Mouse (Mus musculus): Measurements from ENCODE around the gene Hcst. TPM values are rescaled to one million over a fixed set of nuclear protein-coding genes. Genes with fewer than 3 reads are reported as not detected.

Hcst gene
- polyA plus RNA-seq, 1 experiment from 2014 or later = not detected

DNA sequence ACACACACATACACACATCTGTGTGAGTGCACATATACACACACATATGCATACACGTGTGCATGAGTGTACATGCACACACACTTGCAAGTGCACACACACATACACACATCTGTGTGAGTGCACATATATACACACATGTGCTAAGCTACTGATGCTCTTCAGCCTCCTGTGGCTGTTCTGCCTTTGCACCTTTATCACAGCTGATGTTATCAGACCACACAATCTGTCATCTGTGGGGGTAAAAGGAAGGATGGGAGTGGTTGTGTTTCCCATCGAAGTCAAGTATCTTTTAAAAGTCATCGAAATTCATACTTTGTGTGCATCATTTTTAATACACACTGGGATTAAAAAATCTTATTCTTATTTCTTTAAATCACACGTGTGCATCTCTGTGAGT lies 17.3 kb downstream of the Hcst start:
- no peak overlapping the region for H3K27ac ChIP-seq
- H3K9me3 ChIP-seq = no peaks in the 10 kb centered on the region
- H3K27me3 ChIP-seq = no peaks in the 10 kb centered on the region
- 69% methylated on average over 4 of the region's 4 CpGs for WGBS
- no peak for ATAC-seq
- no peak overlapping the region for H3K4me2 ChIP-seq (replicated peaks)
- H3K4me1 ChIP-seq (replicated peaks) = peaks cover 4% of the 10 kb centered on the region; the same call in 1 of the 2 replicates
- no peak overlapping the region for H3K9ac ChIP-seq (replicated peaks)
- H3K36me3 ChIP-seq = no peaks in the 10 kb centered on the region
- H3K4me3 ChIP-seq (replicated peaks) = no peak overlapping the region

DNA sequence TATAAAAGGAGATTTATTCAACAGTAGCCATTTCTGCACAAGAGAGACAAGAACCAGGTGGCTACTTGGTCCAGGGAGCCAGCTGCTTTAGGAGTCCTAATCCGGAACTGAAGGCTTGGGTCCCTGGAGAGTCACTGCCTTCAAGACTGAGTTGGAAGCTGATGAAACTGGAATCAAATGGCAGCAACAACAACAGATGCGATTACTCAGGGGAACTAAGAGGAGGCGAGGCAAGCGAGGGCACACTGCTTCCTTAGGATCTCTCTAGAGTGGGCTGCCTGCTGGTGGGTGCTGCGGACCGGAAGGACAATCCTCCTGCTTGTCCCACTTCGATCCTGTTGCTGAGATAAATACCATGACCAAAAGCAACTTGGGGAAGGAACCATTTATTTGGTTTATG lies 20.0 kb downstream of the Hcst start:
- H3K4me1 ChIP-seq (replicated peaks) = peaks cover 4% of the 10 kb centered on the region; the same call in 1 of the 2 replicates
- no peak overlapping the region for H3K9ac ChIP-seq (replicated peaks)
- 46% methylated on average over 7 of the region's 7 CpGs for WGBS
- H3K27ac ChIP-seq = no peak overlapping the region
- no peaks in the 10 kb centered on the region for H3K9me3 ChIP-seq
- H3K4me3 ChIP-seq (replicated peaks) = no peak overlapping the region
- no peaks in the 10 kb centered on the region for H3K27me3 ChIP-seq
- ATAC-seq = no peak
- no peak overlapping the region for H3K4me2 ChIP-seq (replicated peaks)
- H3K36me3 ChIP-seq = no peaks in the 10 kb centered on the region

- no peak overlapping the region for H3K27ac ChIP-seq
- WGBS = 32% methylated on average over 2 of the region's 2 CpGs
- no peaks in the 10 kb centered on the region for H3K9me3 ChIP-seq
- no peaks in the 10 kb centered on the region for H3K27me3 ChIP-seq
- H3K36me3 ChIP-seq = no peaks in the 10 kb centered on the region
- ATAC-seq = no peak
- H3K4me2 ChIP-seq (replicated peaks) = no peak overlapping the region
- no peak overlapping the region for H3K4me3 ChIP-seq (replicated peaks)
- H3K9ac ChIP-seq (replicated peaks) = no peak overlapping the region
- H3K4me1 ChIP-seq (replicated peaks) = peaks cover 6% of the 10 kb centered on the region; the same call in 1 of the 2 replicates
Measured at GRCm38 (mm10) chr7:30394871-30395270, 24.8 kb downstream of the Hcst start.

DNA sequence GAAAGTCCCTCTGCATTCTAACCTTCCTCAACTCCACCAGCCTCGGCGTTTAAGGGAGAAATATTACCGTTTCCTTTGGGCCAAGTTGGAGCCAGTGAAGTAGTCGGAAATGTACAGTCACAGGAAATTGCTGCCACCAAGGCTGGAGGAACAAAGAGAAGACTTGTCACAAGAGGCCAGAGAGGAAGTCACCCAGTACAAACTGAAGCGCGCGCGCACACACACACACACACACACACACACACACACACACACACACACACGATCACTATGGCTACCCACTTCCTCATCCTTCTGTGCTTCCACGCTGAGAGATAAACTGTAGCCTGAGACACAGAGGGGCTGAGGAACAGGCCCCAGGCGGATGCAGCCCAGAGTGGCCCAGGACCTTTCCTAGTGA lies 25.3 kb downstream of the Hcst start:
- no peak overlapping the region for H3K9ac ChIP-seq (replicated peaks)
- no peak overlapping the region for H3K4me2 ChIP-seq (replicated peaks)
- H3K27me3 ChIP-seq = no peaks in the 10 kb centered on the region
- no peaks in the 10 kb centered on the region for H3K36me3 ChIP-seq
- H3K27ac ChIP-seq = no peak overlapping the region
- H3K9me3 ChIP-seq = no peaks in the 10 kb centered on the region
- H3K4me1 ChIP-seq (replicated peaks) = peaks cover 2% of the 10 kb centered on the region; the same call in 1 of the 2 replicates
- 74% methylated on average over 11 of the region's 11 CpGs for WGBS
- H3K4me3 ChIP-seq (replicated peaks) = no peak overlapping the region
- ATAC-seq = no peak

DNA sequence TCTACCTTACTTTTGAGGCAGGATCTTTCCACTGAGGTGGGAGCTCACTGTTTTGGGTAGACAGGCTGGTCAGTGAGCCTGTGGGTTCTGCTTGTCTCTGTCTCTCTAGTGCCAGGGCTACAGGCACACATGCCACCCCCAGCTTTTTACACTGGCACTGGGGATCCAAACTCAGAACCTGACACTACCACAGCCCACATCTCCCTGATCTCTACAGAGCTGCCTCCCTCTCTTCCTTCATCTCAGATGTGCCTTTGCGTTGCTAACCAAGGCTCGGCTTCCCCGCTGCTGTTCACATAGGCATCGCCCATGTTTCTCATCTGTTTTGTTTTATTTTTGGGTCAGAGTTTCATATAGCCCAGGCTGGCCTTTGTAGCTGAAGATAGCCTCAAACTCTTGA lies 26.0 kb downstream of the Hcst start:
- ATAC-seq = no peak
- H3K27ac ChIP-seq = no peak overlapping the region
- 0 out of 2 replicates have a peak, but pooled peaks cover 2% of the 10 kb centered on the region for H3K4me1 ChIP-seq (replicated peaks)
- no peaks in the 10 kb centered on the region for H3K36me3 ChIP-seq
- H3K9ac ChIP-seq (replicated peaks) = no peak overlapping the region
- no peak overlapping the region for H3K4me2 ChIP-seq (replicated peaks)
- H3K4me3 ChIP-seq (replicated peaks) = no peak overlapping the region
- WGBS = 91% methylated on average over 4 of the region's 4 CpGs
- H3K9me3 ChIP-seq = no peaks in the 10 kb centered on the region
- no peaks in the 10 kb centered on the region for H3K27me3 ChIP-seq

- Histone ChIP-seq H3K27me3 (no peaks in the 10 kb centered on the region), H3K9me3 (no peaks in the 10 kb centered on the region), H3K4me1 (replicated peaks) (0 out of 2 replicates have a peak, but pooled peaks cover 2% of the 10 kb centered on the region), H3K4me2 (replicated peaks) (no peak overlapping the region), H3K4me3 (replicated peaks) (no peak overlapping the region), H3K9ac (replicated peaks) (no peak overlapping the region), H3K27ac (no peak overlapping the region), H3K36me3 (no peaks in the 10 kb centered on the region)
- no peak for ATAC-seq
- 70% methylated on average over 4 of the region's 4 CpGs for whole genome bisulfite sequencing
Measured at GRCm38 (mm10) chr7:30392746-30393520, 26.7 kb downstream of the Hcst start.

DNA sequence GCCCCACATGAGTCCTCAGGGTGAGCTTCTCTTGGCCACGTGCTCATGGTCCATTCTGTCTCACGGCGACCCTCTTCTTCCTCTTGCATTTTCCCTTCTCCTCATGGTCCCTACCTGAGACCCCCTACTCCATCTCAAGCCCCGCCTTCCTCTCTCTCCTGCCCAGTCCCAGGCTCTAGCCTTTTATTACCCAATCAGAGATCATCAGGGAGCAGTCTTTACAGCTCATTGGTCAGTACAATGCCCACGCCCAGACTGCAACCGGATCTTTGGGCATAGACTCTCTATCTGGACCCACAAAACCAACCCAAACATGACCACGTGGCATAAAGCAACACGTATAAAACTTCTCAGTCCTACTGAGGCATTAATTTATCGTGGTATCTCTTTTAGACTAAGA lies 35.5 kb downstream of the Hcst start:
- Histone ChIP-seq H3K27ac (no peak overlapping the region), H3K9ac (replicated peaks) (no peak overlapping the region), H3K36me3 (no peaks in the 10 kb centered on the region), H3K27me3 (no peaks in the 10 kb centered on the region), H3K4me2 (replicated peaks) (no peak overlapping the region), H3K9me3 (no peaks in the 10 kb centered on the region), H3K4me1 (replicated peaks) (no peaks in the 10 kb centered on the region), H3K4me3 (replicated peaks) (no peak overlapping the region)
- ATAC-seq = no peak
- WGBS = 83% methylated on average over 9 of the region's 9 CpGs

DNA sequence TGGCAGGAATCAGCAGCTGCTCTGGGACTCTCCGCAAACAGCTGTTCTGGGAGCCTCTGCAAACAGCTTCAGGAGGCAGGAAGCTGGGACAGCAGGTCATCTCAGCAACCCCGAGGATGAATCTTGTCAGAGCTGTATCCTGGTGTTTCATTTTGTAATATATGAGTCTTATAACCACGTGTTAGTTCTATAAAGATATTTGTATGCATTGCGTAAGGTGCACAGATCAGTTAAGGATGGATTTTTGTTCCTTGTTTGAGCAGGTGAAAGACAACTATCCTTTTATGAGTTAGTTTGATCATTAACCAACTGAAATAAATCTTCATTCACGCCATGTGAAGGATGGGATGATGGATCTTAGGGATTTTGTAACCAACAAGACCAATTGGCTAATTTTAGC lies 39.6 kb downstream of the Hcst start:
- no peaks in the 10 kb centered on the region for H3K4me1 ChIP-seq (replicated peaks)
- H3K27me3 ChIP-seq = 0 out of 2 replicates have a peak, but pooled peaks cover 3% of the 10 kb centered on the region
- H3K9ac ChIP-seq (replicated peaks) = no peak overlapping the region
- no peaks in the 10 kb centered on the region for H3K36me3 ChIP-seq
- H3K4me2 ChIP-seq (replicated peaks) = no peak overlapping the region
- H3K27ac ChIP-seq = no peak overlapping the region
- 67% methylated on average over 5 of the region's 5 CpGs for WGBS
- no peak for ATAC-seq
- H3K9me3 ChIP-seq = no peaks in the 10 kb centered on the region
- H3K4me3 ChIP-seq (replicated peaks) = no peak overlapping the region

GRCm38 (mm10) chr7:30373501-30373962 lies 46.1 kb downstream of the Hcst start:
- Histone ChIP-seq H3K4me1 (replicated peaks) (no peaks in the 10 kb centered on the region; the same call in 1 of the 2 replicates), H3K4me2 (replicated peaks) (peak overlapping the region; percentile 66), H3K27ac (peak overlapping the region; percentile 78), H3K27me3 (0 out of 2 replicates have a peak, but pooled peaks cover 3% of the 10 kb centered on the region), H3K9ac (replicated peaks) (peak overlapping the region; percentile 71), H3K9me3 (no peaks in the 10 kb centered on the region), H3K4me3 (replicated peaks) (peak overlapping the region; percentile 46), H3K36me3 (no peaks in the 10 kb centered on the region)
- ATAC-seq = peak; percentile 100
- WGBS = 0% methylated on average over 21 of the region's 21 CpGs

Other genes with a start within 250 kb of the Hcst start
- gene Cox7a1, start 235.7 kb downstream of the Hcst start, polyA plus RNA-seq (2015; fragmentation: Nextera tagmentation; extraction: Ambion mirVana) = 3.0 and 4.4 TPM in 2 replicates
- gene Capns1, start 221.0 kb downstream of the Hcst start, polyA plus RNA-seq (2015; fragmentation: Nextera tagmentation; extraction: Ambion mirVana) = 57.2 and 64.1 TPM in 2 replicates
- gene Polr2i, start 187.9 kb downstream of the Hcst start, polyA plus RNA-seq (2015; fragmentation: Nextera tagmentation; extraction: Ambion mirVana) = 181 and 186 TPM in 2 replicates
- 359 and 362 TPM in 2 replicates for gene Tbcb, start 187.6 kb downstream of the Hcst start, polyA plus RNA-seq (2015; fragmentation: Nextera tagmentation; extraction: Ambion mirVana)
- not detected in 2 replicates for gene Ovol3, start 184.1 kb downstream of the Hcst start, polyA plus RNA-seq (2015; fragmentation: Nextera tagmentation; extraction: Ambion mirVana)
- 0.68 and 0.79 TPM in 2 replicates for gene Thap8, start 139.8 kb downstream of the Hcst start, polyA plus RNA-seq (2015; fragmentation: Nextera tagmentation; extraction: Ambion mirVana)
- 5.9 and 6.4 TPM in 2 replicates for gene Wdr62, start 139.4 kb downstream of the Hcst start, polyA plus RNA-seq (2015; fragmentation: Nextera tagmentation; extraction: Ambion mirVana)
- 92.0 and 99.2 TPM in 2 replicates for gene Clip3, start 128.1 kb downstream of the Hcst start, polyA plus RNA-seq (2015; fragmentation: Nextera tagmentation; extraction: Ambion mirVana)
- 128 and 132 TPM in 2 replicates for gene Alkbh6, start 111.1 kb downstream of the Hcst start, polyA plus RNA-seq (2015; fragmentation: Nextera tagmentation; extraction: Ambion mirVana)
- gene Syne4, start 105.0 kb downstream of the Hcst start, polyA plus RNA-seq (2015; fragmentation: Nextera tagmentation; extraction: Ambion mirVana) = 10.8 and 11.7 TPM in 2 replicates
- gene E130208F15Rik, start 98.1 kb downstream of the Hcst start, polyA plus RNA-seq (2015; fragmentation: Nextera tagmentation; extraction: Ambion mirVana) = not detected in 2 replicates
- gene Sdhaf1, start 96.0 kb downstream of the Hcst start, polyA plus RNA-seq (2015; fragmentation: Nextera tagmentation; extraction: Ambion mirVana) = 21.2 and 23.6 TPM in 2 replicates
- gene Lrfn3, start 57.1 kb downstream of the Hcst start, polyA plus RNA-seq (2015; fragmentation: Nextera tagmentation; extraction: Ambion mirVana) = 11.4 and 13.0 TPM in 2 replicates
- gene Tyrobp, start 6.1 kb downstream of the Hcst start, polyA plus RNA-seq (2015; fragmentation: Nextera tagmentation; extraction: Ambion mirVana) = 21.0 and 23.8 TPM in 2 replicates
- 1.2 and 1.3 TPM in 2 replicates for gene Nfkbid, start 1.9 kb upstream of the Hcst start, polyA plus RNA-seq (2015; fragmentation: Nextera tagmentation; extraction: Ambion mirVana)
- gene Aplp1, start 25.7 kb upstream of the Hcst start, polyA plus RNA-seq (2015; fragmentation: Nextera tagmentation; extraction: Ambion mirVana) = 521 and 559 TPM in 2 replicates
- gene Kirrel2, start 37.8 kb upstream of the Hcst start, polyA plus RNA-seq (2015; fragmentation: Nextera tagmentation; extraction: Ambion mirVana) = 3.1 and 3.6 TPM in 2 replicates
- 0.78 and 0.94 TPM in 2 replicates for gene Nphs1, start 38.5 kb upstream of the Hcst start, polyA plus RNA-seq (2015; fragmentation: Nextera tagmentation; extraction: Ambion mirVana)
- gene Prodh2, start 73.8 kb upstream of the Hcst start, polyA plus RNA-seq (2015; fragmentation: Nextera tagmentation; extraction: Ambion mirVana) = not detected in 2 replicates
- 106 and 114 TPM in 2 replicates for gene Arhgap33, start 115.2 kb upstream of the Hcst start, polyA plus RNA-seq (2015; fragmentation: Nextera tagmentation; extraction: Ambion mirVana)
- gene Hspb6, start 132.3 kb upstream of the Hcst start, polyA plus RNA-seq (2015; fragmentation: Nextera tagmentation; extraction: Ambion mirVana) = 5.7 and 6.6 TPM in 2 replicates
- gene Proser3, start 132.4 kb upstream of the Hcst start, polyA plus RNA-seq (2015; fragmentation: Nextera tagmentation; extraction: Ambion mirVana) = 8.7 and 12.3 TPM in 2 replicates
- 54.4 and 60.4 TPM in 2 replicates for gene Lin37, start 140.0 kb upstream of the Hcst start, polyA plus RNA-seq (2015; fragmentation: Nextera tagmentation; extraction: Ambion mirVana)
- 92.5 and 102 TPM in 2 replicates for gene U2af1l4, start 143.4 kb upstream of the Hcst start, polyA plus RNA-seq (2015; fragmentation: Nextera tagmentation; extraction: Ambion mirVana)
- gene Gm49396, start 143.5 kb upstream of the Hcst start, polyA plus RNA-seq (2015; fragmentation: Nextera tagmentation; extraction: Ambion mirVana) = 20.7 and 22.6 TPM in 2 replicates
- 131 and 133 TPM in 2 replicates for gene Psenen, start 143.8 kb upstream of the Hcst start, polyA plus RNA-seq (2015; fragmentation: Nextera tagmentation; extraction: Ambion mirVana)
- 4.8 and 6.6 TPM in 2 replicates for gene Igflr1, start 145.6 kb upstream of the Hcst start, polyA plus RNA-seq (2015; fragmentation: Nextera tagmentation; extraction: Ambion mirVana)
- gene Kmt2b, start 168.9 kb upstream of the Hcst start, polyA plus RNA-seq (2015; fragmentation: Nextera tagmentation; extraction: Ambion mirVana) = 12.9 and 13.3 TPM in 2 replicates
- 0.14 and 0.31 TPM in 2 replicates for gene Zbtb32, start 179.1 kb upstream of the Hcst start, polyA plus RNA-seq (2015; fragmentation: Nextera tagmentation; extraction: Ambion mirVana)
- 0.46 and 0.73 TPM in 2 replicates for gene Upk1a, start 193.0 kb upstream of the Hcst start, polyA plus RNA-seq (2015; fragmentation: Nextera tagmentation; extraction: Ambion mirVana)
- 1,046 and 1,055 TPM in 2 replicates for gene Cox6b1, start 206.3 kb upstream of the Hcst start, polyA plus RNA-seq (2015; fragmentation: Nextera tagmentation; extraction: Ambion mirVana)
- gene Etv2, start 216.0 kb upstream of the Hcst start, polyA plus RNA-seq (2015; fragmentation: Nextera tagmentation; extraction: Ambion mirVana) = not detected in 2 replicates
- 130 and 153 TPM in 2 replicates for gene Rbm42, start 230.5 kb upstream of the Hcst start, polyA plus RNA-seq (2015; fragmentation: Nextera tagmentation; extraction: Ambion mirVana)
- 34.2 and 37.0 TPM in 2 replicates for gene Haus5, start 245.1 kb upstream of the Hcst start, polyA plus RNA-seq (2015; fragmentation: Nextera tagmentation; extraction: Ambion mirVana)